Mouse (Mus musculus): ENCODE measurements at regions not wholly inside any gene's neighbourhood (a gene's known extent, or its start where the extent isn't known, plus 50 kb on each side); places are given as distances from the start of the nearest gene placed in this dataset.

DNA sequence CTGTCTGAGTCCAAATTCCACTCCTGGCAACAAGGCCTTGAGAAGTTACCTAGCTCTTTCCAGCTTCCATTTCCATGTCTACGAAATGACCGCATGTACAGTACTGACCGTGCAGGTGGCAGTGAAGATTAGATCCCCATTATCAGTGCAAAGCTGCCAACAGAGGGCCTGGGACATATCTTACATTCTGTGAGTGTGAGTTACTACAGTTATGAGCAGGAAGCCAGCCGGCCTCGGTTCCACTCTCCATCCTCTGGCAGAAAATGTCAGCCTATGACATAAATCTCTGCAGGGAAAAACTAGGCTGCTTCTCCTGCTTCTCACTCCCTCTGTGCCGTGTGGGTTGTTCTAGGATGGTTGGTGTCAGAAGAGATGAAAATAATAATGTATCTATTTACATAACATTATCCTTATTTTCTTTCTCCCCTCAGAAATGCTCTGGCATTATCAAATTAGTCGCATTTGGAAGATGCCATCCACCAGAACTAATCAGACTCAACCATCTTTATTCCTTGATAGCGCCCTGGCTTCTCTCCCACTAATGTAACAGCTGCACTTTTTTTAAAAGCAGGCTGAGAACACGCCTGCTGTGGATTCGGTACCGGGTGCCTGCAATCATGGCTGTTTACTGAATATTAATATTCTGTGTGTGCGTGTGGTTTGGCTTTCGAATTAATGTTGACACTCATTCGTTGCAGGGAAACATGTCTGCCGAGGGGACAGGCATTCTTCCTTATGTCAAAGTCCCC is 77.5 kb downstream of the Dyrk2 start:
- H3K27ac ChIP-seq (replicated peaks) = peak overlapping the region; percentile 1; the same call in 1 of the 2 replicates
- H3K36me3 ChIP-seq = no peaks in the 10 kb centered on the region
- no peak overlapping the region for H3K4me2 ChIP-seq
- no peak overlapping the region for H3K4me3 ChIP-seq
- 0 out of 2 replicates have a peak, but pooled peaks have one; percentile 51 for ATAC-seq (ENCODE audit: low FRiP score, low read depth)
- H3K4me1 ChIP-seq (replicated peaks) = peaks cover 12% of the 10 kb centered on the region
- no peak overlapping the region for H3K9ac ChIP-seq
- WGBS = 56% methylated on average over 15 of the region's 15 CpGs
- no peaks in the 10 kb centered on the region for H3K27me3 ChIP-seq
- H3K9me3 ChIP-seq = no peaks in the 10 kb centered on the region

DNA sequence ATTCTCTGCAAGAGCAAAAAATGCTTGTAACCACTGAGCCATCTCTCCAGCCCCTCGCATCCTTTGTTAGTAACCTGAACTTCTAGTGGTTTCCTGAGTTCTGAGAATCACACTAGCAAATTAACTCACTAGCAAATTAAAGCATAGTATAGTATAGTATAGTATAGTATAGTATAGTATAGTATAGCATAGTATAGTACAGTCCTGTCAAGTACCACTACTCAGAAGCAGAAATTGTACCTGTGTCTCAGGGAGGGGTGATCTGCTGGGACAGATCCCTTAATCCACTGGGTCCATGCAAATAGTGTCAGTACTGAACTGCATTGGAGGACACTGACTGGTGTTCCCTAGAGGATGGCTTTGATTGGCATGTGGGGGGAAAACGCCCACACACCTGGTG is 76.2 kb downstream of the Dyrk2 start:
- 85% methylated on average over 2 of the region's 2 CpGs for WGBS
- H3K9me3 ChIP-seq = no peaks in the 10 kb centered on the region
- no peak overlapping the region for H3K9ac ChIP-seq
- H3K4me1 ChIP-seq (replicated peaks) = peaks cover 12% of the 10 kb centered on the region
- H3K27ac ChIP-seq (replicated peaks) = no peak overlapping the region
- no peaks in the 10 kb centered on the region for H3K36me3 ChIP-seq
- H3K27me3 ChIP-seq = no peaks in the 10 kb centered on the region
- H3K4me3 ChIP-seq = no peak overlapping the region
- ATAC-seq (ENCODE audit: low FRiP score, low read depth) = peak; percentile 66; the same call in 1 of the 2 replicates
- no peak overlapping the region for H3K4me2 ChIP-seq

DNA sequence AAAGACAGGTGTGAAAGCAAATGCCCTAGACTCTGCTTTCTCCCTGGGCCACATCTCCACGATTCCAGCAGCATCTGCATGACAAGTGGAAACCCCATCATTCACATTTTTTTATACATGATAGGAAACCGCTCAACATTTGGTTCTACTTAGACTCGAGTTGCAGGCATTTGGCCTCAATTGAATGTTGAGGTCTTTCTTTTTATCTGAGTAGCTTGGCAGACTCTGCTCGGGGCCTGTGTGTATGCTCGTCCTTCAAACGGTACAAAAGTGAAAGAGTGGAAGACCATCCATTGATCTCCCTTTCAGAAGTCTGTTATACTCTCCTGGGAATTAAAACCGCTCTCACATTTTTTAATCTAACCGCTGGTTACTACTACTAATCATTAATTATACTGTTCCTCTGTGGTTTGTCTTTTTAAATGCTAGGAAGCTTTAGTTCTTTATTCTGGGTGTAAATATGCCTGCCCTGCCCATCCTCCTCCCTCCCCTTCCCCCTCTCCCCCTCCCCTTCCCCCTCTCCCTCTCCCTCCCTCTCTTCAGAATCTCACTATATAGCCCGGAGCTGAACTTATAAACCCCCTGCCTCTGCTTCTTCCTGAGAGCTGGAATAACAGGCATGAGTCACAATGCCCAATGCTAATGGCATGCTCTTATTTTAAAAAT is 75.5 kb downstream of the Dyrk2 start:
- no peaks in the 10 kb centered on the region for H3K9me3 ChIP-seq
- no peak overlapping the region for H3K4me2 ChIP-seq
- H3K9ac ChIP-seq = no peak overlapping the region
- 40% methylated on average over 9 of the region's 9 CpGs for WGBS
- no peaks in the 10 kb centered on the region for H3K27me3 ChIP-seq
- no peak overlapping the region for H3K4me3 ChIP-seq
- no peak overlapping the region for H3K27ac ChIP-seq (replicated peaks)
- no peak for ATAC-seq (ENCODE audit: low FRiP score, low read depth)
- no peaks in the 10 kb centered on the region for H3K36me3 ChIP-seq
- peaks cover 12% of the 10 kb centered on the region for H3K4me1 ChIP-seq (replicated peaks)

DNA sequence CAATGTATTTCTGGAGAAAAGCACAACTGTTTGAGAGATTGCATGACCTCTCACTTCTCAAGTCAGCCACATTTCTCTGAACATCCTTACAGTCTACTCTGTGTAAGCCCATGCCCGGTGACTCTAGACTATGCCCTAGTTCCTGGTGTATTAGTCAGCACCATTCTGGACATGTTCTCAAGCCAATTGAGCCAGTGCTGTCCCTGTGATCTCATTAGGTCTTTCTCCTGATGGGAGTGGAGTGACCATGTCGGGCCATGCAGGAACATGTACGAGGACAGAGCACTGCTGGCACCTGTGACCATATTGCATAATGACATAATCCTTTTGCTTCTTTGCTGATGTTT is 75.0 kb downstream of the Dyrk2 start:
- Histone ChIP-seq H3K4me2 (no peak overlapping the region), H3K4me3 (no peak overlapping the region), H3K27me3 (no peaks in the 10 kb centered on the region), H3K9me3 (no peaks in the 10 kb centered on the region), H3K9ac (no peak overlapping the region), H3K4me1 (replicated peaks) (peaks cover 12% of the 10 kb centered on the region), H3K27ac (replicated peaks) (no peak overlapping the region), H3K36me3 (no peaks in the 10 kb centered on the region)
- WGBS = 85% methylated on average over 3 of the region's 3 CpGs
- ATAC-seq (ENCODE audit: low FRiP score, low read depth) = no peak

DNA sequence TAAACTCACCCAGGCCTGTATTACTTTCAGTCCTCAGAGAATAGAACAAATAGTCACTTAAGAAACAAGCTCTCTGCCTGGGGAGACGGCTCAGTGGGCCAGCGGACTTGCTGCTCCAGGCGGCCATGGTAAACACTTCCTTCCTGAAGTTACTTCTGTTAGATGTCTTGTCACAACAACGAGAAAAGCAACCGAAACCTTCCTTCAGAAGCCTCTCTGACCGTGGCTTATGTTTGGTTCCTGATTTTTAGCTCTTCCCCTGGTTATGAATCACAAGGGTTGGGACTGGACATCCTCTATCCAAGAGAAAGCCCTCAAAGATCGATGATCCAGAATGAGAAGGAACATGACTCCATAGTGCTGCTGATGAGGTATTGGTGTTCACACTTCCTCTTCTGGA is 73.5 kb downstream of the Dyrk2 start:
- 85% methylated on average over 7 of the region's 7 CpGs for WGBS
- no peak for ATAC-seq (ENCODE audit: low FRiP score, low read depth)

DNA sequence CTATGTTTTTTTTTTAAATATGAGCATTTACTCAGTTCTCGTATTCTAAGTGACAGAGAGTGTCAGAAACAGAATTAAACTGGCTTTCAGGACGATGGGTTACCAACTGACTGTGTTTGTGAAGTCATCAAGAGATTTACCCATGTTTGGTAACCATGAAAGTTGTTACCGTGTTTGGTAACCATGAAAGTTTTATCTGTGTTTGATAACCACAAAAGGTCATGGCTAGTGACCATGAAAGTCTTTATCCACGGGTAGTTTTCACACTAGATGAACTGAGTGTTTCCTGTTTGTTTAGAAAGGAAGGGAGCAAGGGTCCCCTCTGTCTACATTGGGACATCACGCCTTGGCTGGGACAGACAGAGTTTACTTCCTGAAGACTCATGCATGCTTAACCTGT is 72.8 kb downstream of the Dyrk2 start:
- ATAC-seq (ENCODE audit: low FRiP score, low read depth) = no peak
- 88% methylated on average over 5 of the region's 5 CpGs for WGBS
- Histone ChIP-seq H3K36me3 (no peaks in the 10 kb centered on the region), H3K4me1 (replicated peaks) (peaks cover 10% of the 10 kb centered on the region), H3K9me3 (no peaks in the 10 kb centered on the region), H3K4me2 (no peak overlapping the region), H3K27ac (replicated peaks) (no peak overlapping the region), H3K4me3 (no peak overlapping the region), H3K9ac (no peak overlapping the region), H3K27me3 (no peaks in the 10 kb centered on the region)

More for the DNA sequence above, 73.5 kb downstream of the Dyrk2 start:
- no peak overlapping the region for H3K4me3 ChIP-seq
- peaks cover 12% of the 10 kb centered on the region for H3K4me1 ChIP-seq (replicated peaks)
- no peaks in the 10 kb centered on the region for H3K36me3 ChIP-seq
- no peak overlapping the region for H3K9ac ChIP-seq
- no peaks in the 10 kb centered on the region for H3K9me3 ChIP-seq
- no peak overlapping the region for H3K4me2 ChIP-seq
- H3K27ac ChIP-seq (replicated peaks) = no peak overlapping the region
- H3K27me3 ChIP-seq = no peaks in the 10 kb centered on the region

DNA sequence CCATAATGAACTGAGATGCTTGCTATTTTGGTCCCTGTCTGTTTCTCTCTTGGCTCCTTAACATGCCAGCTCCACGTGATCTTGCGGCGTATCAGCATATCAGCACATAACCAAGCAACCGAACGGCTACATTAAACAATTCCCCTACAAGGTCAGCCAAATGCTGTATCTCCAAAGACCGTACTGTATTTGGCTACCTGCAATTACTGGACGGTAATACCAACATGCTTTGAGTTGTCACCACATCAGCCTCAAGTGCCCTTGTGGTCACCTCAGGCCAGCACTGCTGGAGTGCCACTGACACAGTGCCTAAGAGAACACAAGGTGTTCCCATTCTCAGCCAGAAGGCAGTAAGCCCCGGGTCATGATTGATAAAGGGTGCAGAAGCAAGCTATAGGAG is 70.2 kb downstream of the Dyrk2 start:
- no peaks in the 10 kb centered on the region for H3K27me3 ChIP-seq
- no peak overlapping the region for H3K27ac ChIP-seq (replicated peaks)
- no peaks in the 10 kb centered on the region for H3K4me1 ChIP-seq (replicated peaks)
- ATAC-seq (ENCODE audit: low FRiP score, low read depth) = no peak
- no peaks in the 10 kb centered on the region for H3K9me3 ChIP-seq
- H3K4me2 ChIP-seq = no peak overlapping the region
- WGBS = 91% methylated on average over 8 of the region's 8 CpGs
- no peak overlapping the region for H3K4me3 ChIP-seq
- H3K36me3 ChIP-seq = no peaks in the 10 kb centered on the region
- H3K9ac ChIP-seq = no peak overlapping the region

DNA sequence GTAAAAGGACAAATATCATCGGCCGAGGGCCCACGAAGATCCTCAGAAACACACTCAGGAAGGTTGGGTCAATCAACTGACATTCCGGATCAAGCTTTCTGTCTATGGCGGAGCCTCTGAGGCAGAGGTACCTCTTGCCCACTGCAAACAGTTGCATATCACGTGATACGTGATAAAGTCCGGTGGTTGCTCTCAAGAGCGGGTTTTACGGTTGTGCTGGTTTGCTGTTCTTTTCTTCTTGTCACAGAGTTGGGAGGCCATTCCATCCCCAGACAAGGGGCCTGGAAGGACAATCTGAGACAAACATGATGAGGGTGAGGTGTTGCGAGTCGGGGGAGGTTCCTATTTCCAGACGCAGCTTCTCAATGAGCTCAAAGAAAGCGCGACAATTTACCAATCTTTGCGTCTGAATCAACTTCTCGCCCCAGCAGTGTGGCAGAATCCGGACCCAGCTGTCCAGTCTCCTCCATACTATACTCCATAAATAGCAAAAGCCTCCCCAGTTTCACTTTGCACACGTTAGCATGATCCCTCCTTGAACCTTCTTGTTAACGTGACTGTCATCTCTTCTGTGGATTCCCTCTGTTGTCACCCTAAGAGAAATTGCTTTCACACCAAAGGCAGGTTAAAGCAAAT is 66.0 kb downstream of the Dyrk2 start:
- no peak overlapping the region for H3K4me3 ChIP-seq
- H3K9ac ChIP-seq = no peak overlapping the region
- ATAC-seq (ENCODE audit: low FRiP score, low read depth) = no peak
- H3K4me2 ChIP-seq = no peak overlapping the region
- WGBS = 89% methylated on average over 20 of the region's 20 CpGs
- H3K27me3 ChIP-seq = no peaks in the 10 kb centered on the region
- no peak overlapping the region for H3K27ac ChIP-seq (replicated peaks)
- H3K9me3 ChIP-seq = no peaks in the 10 kb centered on the region
- H3K36me3 ChIP-seq = no peaks in the 10 kb centered on the region
- H3K4me1 ChIP-seq (replicated peaks) = no peaks in the 10 kb centered on the region

DNA sequence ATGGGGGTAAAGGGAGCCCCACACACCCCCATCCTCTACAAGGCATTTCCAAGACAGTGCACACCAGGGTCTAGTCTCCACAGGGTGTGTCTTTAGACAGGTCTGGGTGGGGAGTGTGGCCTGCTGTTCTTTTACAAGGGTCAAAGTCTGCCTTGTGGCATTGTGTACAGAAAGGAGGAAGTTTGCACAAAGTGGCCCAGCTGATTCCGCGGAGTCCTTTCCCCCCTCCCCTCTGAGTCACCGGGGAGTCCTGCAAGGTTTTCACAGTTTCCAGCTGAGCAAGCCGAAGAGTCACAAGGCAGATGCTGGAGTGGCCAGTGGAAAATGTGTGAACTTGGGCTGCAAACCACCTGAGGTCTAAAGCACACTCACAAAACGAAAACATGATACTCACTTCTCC is 65.4 kb downstream of the Dyrk2 start:
- WGBS = 68% methylated on average over 5 of the region's 5 CpGs
- H3K9me3 ChIP-seq = no peaks in the 10 kb centered on the region
- no peak for ATAC-seq (ENCODE audit: low FRiP score, low read depth)
- H3K4me1 ChIP-seq (replicated peaks) = no peaks in the 10 kb centered on the region
- H3K4me3 ChIP-seq = no peak overlapping the region
- H3K4me2 ChIP-seq = no peak overlapping the region
- H3K27me3 ChIP-seq = no peaks in the 10 kb centered on the region
- H3K9ac ChIP-seq = no peak overlapping the region
- H3K36me3 ChIP-seq = no peaks in the 10 kb centered on the region
- H3K27ac ChIP-seq (replicated peaks) = no peak overlapping the region

Measured in hindbrain, embryonic 15.5 days (tissue).